Mouse (Mus musculus): ENCODE measurements around the gene Pdlim5. TPM values are rescaled to one million over a fixed set of nuclear protein-coding genes. Genes with fewer than 3 reads are reported as not detected.
"Not testable (repeated sequence)": the region's sequence is repeated elsewhere in the genome, so short reads cannot be mapped to it uniquely, and the experiment has no call there.

Pdlim5 gene
- polyA plus RNA-seq, 1 experiment from 2014 or later = 18.1 TPM

DNA sequence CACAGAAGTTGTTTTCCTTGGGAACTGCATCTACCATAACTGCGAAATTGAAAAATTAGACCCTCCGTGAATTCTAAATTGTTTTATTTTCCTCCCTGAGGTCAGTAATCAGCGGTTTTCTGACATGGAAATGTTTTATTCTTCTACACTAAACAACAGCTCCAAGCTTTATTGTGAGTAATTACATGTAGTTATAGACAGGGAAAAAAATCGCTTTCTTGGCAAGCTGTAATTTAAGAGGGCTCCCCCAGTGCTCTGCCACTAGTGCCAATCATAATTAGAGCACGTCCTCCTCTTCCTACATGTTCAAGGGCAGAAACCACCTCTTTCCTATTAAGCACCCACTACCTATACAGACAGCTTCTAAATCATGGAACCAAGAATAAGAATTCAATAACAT lies 157.9 kb downstream of the Pdlim5 start:
- Histone ChIP-seq H3K4me3 (no peak overlapping the region), H3K4me1 (no peaks in the 10 kb centered on the region), H3K36me3 (no peaks in the 10 kb centered on the region), H3K9me3 (no peaks in the 10 kb centered on the region), H3K27ac (no peak overlapping the region), H3K4me2 (replicated peaks) (no peak overlapping the region), H3K27me3 (replicated peaks) (no peaks in the 10 kb centered on the region), H3K9ac (no peak overlapping the region)
- ATAC-seq (ENCODE audit: low FRiP score, low read depth) = no peak
- WGBS = 79% methylated on average over 5 of the region's 5 CpGs

GRCm38 (mm10) chr3:142233606-142234465 lies 161.7 kb downstream of the Pdlim5 start:
- H3K36me3 ChIP-seq = no peaks in the 10 kb centered on the region
- H3K9me3 ChIP-seq = no peaks in the 10 kb centered on the region
- no peaks in the 10 kb centered on the region for H3K4me1 ChIP-seq
- no peak overlapping the region for H3K4me2 ChIP-seq (replicated peaks)
- no peak overlapping the region for H3K9ac ChIP-seq
- no peaks in the 10 kb centered on the region for H3K27me3 ChIP-seq (replicated peaks)
- ATAC-seq (ENCODE audit: low FRiP score, low read depth) = no peak
- H3K4me3 ChIP-seq = no peak overlapping the region
- 89% methylated on average over 16 of the region's 16 CpGs for WGBS
- no peak overlapping the region for H3K27ac ChIP-seq

DNA sequence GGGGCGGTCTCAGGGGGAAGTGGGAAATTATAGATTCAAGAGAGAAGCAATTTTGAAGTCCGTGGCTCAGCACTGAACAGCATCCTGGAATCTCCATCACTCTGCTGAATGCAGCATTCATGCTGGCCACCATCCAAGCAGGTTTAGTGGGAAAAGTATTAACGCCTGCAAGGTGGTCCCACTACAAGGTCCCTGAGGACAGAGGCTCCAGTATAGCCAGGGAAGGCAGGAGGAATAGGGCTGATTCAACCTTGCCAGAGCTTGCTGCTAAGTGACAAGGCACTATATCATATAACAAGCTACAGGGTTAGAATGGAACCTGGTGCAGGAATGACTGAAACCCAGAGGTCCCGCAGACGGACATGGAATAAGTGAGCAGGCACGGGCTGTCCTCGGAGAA lies 166.8 kb downstream of the Pdlim5 start:
- no peak overlapping the region for H3K4me3 ChIP-seq
- no peaks in the 10 kb centered on the region for H3K9me3 ChIP-seq
- H3K9ac ChIP-seq = no peak overlapping the region
- H3K27me3 ChIP-seq (replicated peaks) = no peaks in the 10 kb centered on the region
- H3K36me3 ChIP-seq = no peaks in the 10 kb centered on the region
- no peak overlapping the region for H3K27ac ChIP-seq
- 90% methylated on average over 7 of the region's 7 CpGs for WGBS
- ATAC-seq (ENCODE audit: low FRiP score, low read depth) = no peak
- H3K4me1 ChIP-seq = no peaks in the 10 kb centered on the region
- no peak overlapping the region for H3K4me2 ChIP-seq (replicated peaks)

DNA sequence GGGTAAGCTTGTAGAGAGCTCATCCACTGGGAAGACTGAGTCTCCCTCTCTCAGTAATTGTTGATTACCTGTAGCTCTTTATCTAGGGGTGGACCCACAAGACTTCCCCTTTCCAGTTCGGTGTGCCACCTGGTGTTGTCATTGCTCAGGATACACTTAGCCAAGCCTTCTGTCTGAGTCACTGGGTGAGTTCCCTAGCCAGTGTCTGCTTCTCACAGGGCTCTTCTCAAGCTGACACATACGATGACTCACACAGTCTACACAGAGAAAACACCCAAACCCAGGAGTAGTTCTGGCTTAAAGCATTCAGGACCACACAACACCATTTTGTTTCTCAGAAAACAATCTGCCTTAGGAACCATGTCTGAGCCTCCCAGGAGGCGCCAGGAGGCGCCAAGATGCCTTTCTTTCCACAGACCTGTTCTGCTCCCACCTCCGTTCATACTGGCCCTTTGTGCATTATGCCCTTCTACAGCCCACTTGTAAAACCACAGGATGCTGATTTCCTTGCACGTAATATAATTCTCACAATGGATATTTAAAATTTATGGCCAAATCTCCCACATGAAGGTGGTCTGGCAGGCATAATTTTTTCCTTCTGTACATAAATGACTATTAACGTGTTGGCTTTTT lies 172.9 kb downstream of the Pdlim5 start:
- no peak for ATAC-seq (ENCODE audit: low FRiP score, low read depth)
- 87% methylated on average over 7 of the region's 7 CpGs for WGBS
- H3K9me3 ChIP-seq = no peaks in the 10 kb centered on the region
- no peak overlapping the region for H3K4me2 ChIP-seq (replicated peaks)
- H3K4me1 ChIP-seq = no peaks in the 10 kb centered on the region
- H3K36me3 ChIP-seq = no peaks in the 10 kb centered on the region
- H3K27ac ChIP-seq = no peak overlapping the region
- H3K4me3 ChIP-seq = no peak overlapping the region
- no peak overlapping the region for H3K9ac ChIP-seq
- H3K27me3 ChIP-seq (replicated peaks) = no peaks in the 10 kb centered on the region

DNA sequence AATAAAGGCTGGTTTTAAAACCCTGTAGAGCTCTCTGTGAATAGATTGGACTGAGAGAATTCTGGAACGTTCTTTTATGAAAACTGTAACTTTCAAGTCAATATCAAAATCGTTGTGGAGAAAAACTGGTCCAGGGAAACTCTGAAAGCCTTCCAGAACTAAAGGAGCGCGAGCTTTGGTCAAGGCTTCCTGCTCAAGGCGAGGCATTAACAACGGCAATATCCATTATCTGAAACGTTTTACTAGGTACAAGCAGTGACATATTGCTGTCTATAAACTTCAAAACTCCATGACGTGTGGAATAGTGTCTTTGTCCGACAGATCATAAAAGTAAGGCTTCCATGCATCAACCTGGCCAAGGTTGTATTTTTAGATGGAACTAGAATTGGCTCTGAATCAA lies 175.6 kb downstream of the Pdlim5 start:
- Histone ChIP-seq H3K9ac (no peak overlapping the region), H3K27me3 (replicated peaks) (no peaks in the 10 kb centered on the region), H3K27ac (no peak overlapping the region), H3K4me3 (no peak overlapping the region), H3K9me3 (no peaks in the 10 kb centered on the region), H3K36me3 (no peaks in the 10 kb centered on the region), H3K4me2 (replicated peaks) (no peak overlapping the region), H3K4me1 (no peaks in the 10 kb centered on the region)
- WGBS = 70% methylated on average over 9 of the region's 9 CpGs
- no peak for ATAC-seq (ENCODE audit: low FRiP score, low read depth)

DNA sequence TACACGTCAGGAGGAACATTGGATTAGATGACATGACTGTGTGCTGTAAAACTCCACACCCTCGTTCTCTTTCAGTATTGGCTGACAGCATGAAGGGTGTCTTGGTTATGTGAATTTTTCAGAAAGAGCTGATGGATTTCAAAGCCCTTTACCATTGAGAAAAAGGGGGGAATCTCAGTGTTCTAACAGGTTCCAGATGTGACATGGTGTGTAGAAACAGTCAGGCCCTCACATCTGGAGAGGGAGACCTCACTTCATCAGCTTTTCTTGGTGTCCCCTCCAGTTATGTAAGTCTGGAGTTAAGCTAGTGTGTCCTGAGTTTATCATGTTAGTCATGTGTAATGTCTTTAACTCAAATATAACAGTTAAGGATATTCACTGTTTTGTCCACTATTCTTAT lies 182.7 kb downstream of the Pdlim5 start:
- WGBS = 74% methylated on average over 2 of the region's 2 CpGs
- no peak overlapping the region for H3K4me2 ChIP-seq (replicated peaks)
- no peaks in the 10 kb centered on the region for H3K4me1 ChIP-seq
- H3K36me3 ChIP-seq = no peaks in the 10 kb centered on the region
- no peak overlapping the region for H3K9ac ChIP-seq
- no peak overlapping the region for H3K27ac ChIP-seq
- no peaks in the 10 kb centered on the region for H3K27me3 ChIP-seq (replicated peaks)
- no peaks in the 10 kb centered on the region for H3K9me3 ChIP-seq
- no peak for ATAC-seq (ENCODE audit: low FRiP score, low read depth)
- no peak overlapping the region for H3K4me3 ChIP-seq

- Histone ChIP-seq H3K4me3 (no peak overlapping the region), H3K9ac (no peak overlapping the region), H3K27me3 (replicated peaks) (no peaks in the 10 kb centered on the region), H3K4me1 (no peaks in the 10 kb centered on the region), H3K36me3 (no peaks in the 10 kb centered on the region), H3K27ac (no peak overlapping the region), H3K9me3 (no peaks in the 10 kb centered on the region), H3K4me2 (replicated peaks) (no peak overlapping the region)
- no peak for ATAC-seq (ENCODE audit: low FRiP score, low read depth)
- 80% methylated on average over 3 of the region's 3 CpGs for WGBS
Observed at GRCm38 (mm10) chr3:142212186-142212585, 183.3 kb downstream of the Pdlim5 start.

- no peak for ATAC-seq (ENCODE audit: low FRiP score, low read depth)
Observed at GRCm38 (mm10) chr3:142209981-142210380, 185.5 kb downstream of the Pdlim5 start.

DNA sequence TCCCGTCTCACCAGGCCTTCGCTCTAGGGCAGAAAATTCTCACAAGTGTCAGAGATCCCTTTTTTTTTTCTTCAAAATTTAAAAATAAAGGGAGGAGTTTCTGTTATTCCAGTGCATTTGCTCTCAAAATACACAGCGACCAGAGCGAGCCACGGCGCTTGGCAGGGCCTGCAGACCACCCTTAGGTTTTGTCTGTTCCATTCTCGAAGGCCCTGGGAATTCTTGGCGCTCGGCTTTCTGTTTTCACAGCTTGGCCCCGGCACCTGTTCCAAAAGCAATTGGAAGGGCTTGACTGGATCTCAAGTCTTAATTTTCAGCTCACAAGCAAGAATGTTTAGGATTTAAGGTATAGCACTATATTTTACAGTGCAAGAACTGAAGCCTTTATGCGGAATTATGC lies 186.4 kb downstream of the Pdlim5 start:
- Histone ChIP-seq H3K27me3 (replicated peaks) (no peaks in the 10 kb centered on the region), H3K4me1 (no peaks in the 10 kb centered on the region), H3K36me3 (no peaks in the 10 kb centered on the region), H3K4me2 (replicated peaks) (no peak overlapping the region), H3K27ac (no peak overlapping the region), H3K4me3 (no peak overlapping the region), H3K9ac (no peak overlapping the region), H3K9me3 (no peaks in the 10 kb centered on the region)
- no peak for ATAC-seq (ENCODE audit: low FRiP score, low read depth)
- WGBS = 78% methylated on average over 11 of the region's 11 CpGs

More at GRCm38 (mm10) chr3:142209981-142210380, 185.5 kb downstream of the Pdlim5 start:
- no peak overlapping the region for H3K4me2 ChIP-seq (replicated peaks)
- no peaks in the 10 kb centered on the region for H3K36me3 ChIP-seq
- no peak overlapping the region for H3K9ac ChIP-seq
- H3K4me3 ChIP-seq = no peak overlapping the region
- no peaks in the 10 kb centered on the region for H3K4me1 ChIP-seq
- no peaks in the 10 kb centered on the region for H3K9me3 ChIP-seq
- no peak overlapping the region for H3K27ac ChIP-seq
- WGBS = 83% methylated on average over 6 of the region's 6 CpGs
- H3K27me3 ChIP-seq (replicated peaks) = no peaks in the 10 kb centered on the region

DNA sequence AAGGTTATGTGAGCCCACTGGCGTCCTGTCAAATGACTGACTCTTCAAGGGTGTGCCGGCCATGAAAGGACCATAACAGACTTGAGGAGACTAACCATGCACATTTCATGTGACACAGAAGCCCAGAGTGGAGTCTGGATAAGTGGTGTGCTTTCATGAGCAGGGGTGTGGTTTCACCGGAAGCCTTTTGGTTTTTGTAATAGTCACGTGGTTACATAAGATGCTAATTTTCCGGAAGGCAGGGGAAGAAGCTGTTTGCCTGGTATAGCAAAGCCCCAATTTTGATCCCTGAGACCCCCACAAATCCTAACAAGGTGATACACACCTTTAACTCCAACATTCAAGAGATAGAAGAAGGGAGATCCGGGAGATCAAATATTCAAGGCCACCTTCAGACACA lies 188.0 kb downstream of the Pdlim5 start:
- WGBS = 93% methylated on average over 6 of the region's 6 CpGs
- no peak for ATAC-seq (ENCODE audit: low FRiP score, low read depth)
- H3K9me3 ChIP-seq = no peaks in the 10 kb centered on the region

DNA sequence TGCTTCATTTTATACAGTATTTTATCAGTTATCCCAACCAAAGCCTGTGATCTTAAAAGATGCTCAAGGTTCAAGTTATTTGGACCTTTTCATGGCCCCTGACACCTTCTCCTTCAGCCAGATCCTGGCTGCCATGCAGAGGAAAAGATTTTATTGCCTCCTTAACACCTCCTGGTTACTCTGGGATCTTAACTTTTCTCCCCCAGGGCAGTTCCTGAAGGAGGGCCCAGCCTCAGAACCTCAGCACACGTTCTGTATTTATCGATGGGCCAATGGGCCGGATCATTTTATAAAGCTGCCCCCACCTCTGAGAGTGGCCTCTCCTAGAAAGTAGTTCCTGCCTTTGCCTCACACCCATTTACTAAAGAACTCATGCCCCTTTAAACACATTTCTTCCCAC lies 189.2 kb downstream of the Pdlim5 start:
- Histone ChIP-seq H3K27me3 (replicated peaks) (no peaks in the 10 kb centered on the region), H3K9ac (no peak overlapping the region), H3K9me3 (no peaks in the 10 kb centered on the region), H3K4me2 (replicated peaks) (no peak overlapping the region), H3K4me3 (no peak overlapping the region), H3K27ac (no peak overlapping the region), H3K36me3 (no peaks in the 10 kb centered on the region), H3K4me1 (no peaks in the 10 kb centered on the region)
- ATAC-seq (ENCODE audit: low FRiP score, low read depth) = no peak
- WGBS = 79% methylated on average over 3 of the region's 3 CpGs

More for the DNA sequence above, 188.0 kb downstream of the Pdlim5 start:
- no peaks in the 10 kb centered on the region for H3K4me1 ChIP-seq
- H3K27ac ChIP-seq = no peak overlapping the region
- no peaks in the 10 kb centered on the region for H3K27me3 ChIP-seq (replicated peaks)
- H3K9ac ChIP-seq = no peak overlapping the region
- H3K4me2 ChIP-seq (replicated peaks) = no peak overlapping the region
- H3K36me3 ChIP-seq = no peaks in the 10 kb centered on the region
- no peak overlapping the region for H3K4me3 ChIP-seq

GRCm38 (mm10) chr3:142196142-142196541 lies 199.4 kb downstream of the Pdlim5 start:
- Histone ChIP-seq H3K9me3 (no peaks in the 10 kb centered on the region), H3K4me2 (replicated peaks) (no peak overlapping the region), H3K27me3 (replicated peaks) (no peaks in the 10 kb centered on the region), H3K27ac (no peak overlapping the region), H3K4me3 (no peak overlapping the region), H3K9ac (no peak overlapping the region), H3K36me3 (no peaks in the 10 kb centered on the region), H3K4me1 (no peaks in the 10 kb centered on the region)
- 86% methylated on average over 8 of the region's 8 CpGs for WGBS
- ATAC-seq (ENCODE audit: low FRiP score, low read depth) = no peak

DNA sequence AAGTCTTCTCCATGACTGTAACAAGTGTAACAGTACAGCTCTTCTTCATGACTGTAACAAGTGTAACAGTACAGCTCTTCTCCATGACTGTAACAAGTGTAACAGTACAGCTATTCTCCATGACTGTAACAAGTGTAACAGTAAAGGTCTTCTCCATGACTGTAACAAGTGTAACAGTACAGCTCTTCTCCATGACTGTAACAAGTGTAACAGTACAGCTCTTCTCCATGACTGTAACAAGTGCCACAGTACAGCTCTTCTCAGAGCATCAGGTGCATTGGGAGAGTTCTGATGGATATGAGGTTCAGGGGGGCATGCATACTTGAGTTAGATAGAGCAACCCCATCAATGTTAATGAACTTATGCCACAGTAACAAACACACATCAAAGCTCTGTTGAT lies 203.9 kb downstream of the Pdlim5 start:
- H3K27me3 ChIP-seq (replicated peaks); H3K4me2 ChIP-seq (replicated peaks); H3K36me3 ChIP-seq; H3K9ac ChIP-seq; H3K4me1 ChIP-seq; H3K9me3 ChIP-seq; H3K4me3 ChIP-seq; H3K27ac ChIP-seq; ATAC-seq (ENCODE audit: low FRiP score, low read depth): not testable (repeated sequence)
